Mouse (Mus musculus): ENCODE data around the gene Bmf. TPM values are rescaled to one million over a fixed set of nuclear protein-coding genes. Genes with fewer than 3 reads are reported as not detected.

Gene Bmf
- 8.6 TPM for total RNA-seq (2023)

DNA sequence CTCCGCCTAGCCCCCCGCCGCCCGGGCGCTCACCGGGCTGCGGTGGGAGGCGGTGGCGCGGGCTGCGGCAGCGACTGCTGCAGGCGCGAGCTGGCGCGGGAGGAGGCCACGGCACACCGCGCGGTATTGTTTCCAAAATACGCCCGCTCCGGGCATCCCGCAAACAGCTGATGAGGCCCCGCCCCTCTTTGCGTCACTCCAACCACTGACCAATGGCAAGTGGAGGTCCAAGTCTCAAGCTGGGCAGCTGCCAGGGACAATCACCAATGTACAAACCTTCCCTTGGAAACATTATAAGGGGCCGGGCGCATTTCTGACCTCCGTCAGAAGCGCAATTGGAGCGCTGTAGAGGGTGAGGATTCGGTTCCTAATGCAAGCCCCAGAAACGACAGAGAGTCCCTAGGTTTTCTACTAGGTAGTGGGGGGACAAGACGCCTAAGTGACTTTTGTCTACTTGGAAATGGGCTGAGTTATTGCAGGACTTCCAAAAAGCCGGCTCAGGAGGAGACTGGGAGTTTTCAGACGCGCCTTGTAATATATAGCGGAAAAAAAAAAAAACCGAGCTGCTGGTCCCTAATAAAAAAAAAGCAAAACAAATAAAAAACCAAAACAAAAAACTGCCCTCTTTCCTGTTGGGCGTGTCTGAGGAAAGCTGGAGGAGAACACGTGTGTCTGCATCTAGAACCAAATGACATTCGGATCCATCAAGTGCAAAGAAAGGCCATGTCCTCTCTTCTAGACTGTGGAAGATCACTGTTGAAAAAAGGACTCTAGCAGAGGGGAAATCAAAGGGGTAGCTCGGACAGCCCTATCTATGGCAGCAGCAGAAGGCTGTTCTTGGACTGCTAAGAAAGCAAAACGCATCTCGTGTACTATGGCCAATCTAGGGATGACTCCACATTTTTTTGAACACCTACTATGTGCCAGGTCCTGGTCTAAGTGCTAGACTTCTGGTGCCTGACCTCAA lies at the start of gene Bmf:
Gene Bmf (minus strand): TSS at position 181 of the 967 bp plus-strand sequence.

GRCm38 (mm10) chr2:118597673-118598568 lies 48.4 kb upstream of the Bmf start, which contains the start of gene Bub1b:
Bub1b (plus strand) TSS chr2:118598211.

DNA sequence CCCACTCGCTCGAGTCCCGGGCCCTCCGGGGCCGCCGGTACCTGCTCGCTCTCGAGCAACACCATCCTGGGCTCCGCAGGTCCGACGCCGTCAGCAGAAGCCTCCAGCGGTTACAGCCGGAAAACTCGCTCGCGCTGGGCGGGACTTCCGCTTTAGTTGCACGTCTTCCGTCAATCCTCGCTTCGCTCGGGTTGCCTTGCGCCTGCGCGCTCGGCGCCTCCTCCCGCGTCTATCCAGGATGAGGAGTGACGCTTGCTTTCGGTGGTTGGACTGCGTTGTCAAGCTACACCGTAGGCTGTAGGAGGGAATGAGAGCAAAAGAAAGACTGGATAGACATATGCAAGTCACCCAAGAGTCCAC lies 70.0 kb downstream of the Bmf start, which contains the start of gene Srp14:
Gene Srp14 (minus strand): TSS at position 162 of the 360 bp plus-strand sequence.

Other genes starting within 250 kb of the Bmf start
- not detected for gene Gpr176, start 176.3 kb downstream of the Bmf start, total RNA-seq (2023)
- gene Eif2ak4, start 161.1 kb downstream of the Bmf start, total RNA-seq (2023), result 30.3 TPM
- 86.8 TPM for gene Srp14, start 70.0 kb downstream of the Bmf start, total RNA-seq (2023)
- 2.4 TPM for gene Bub1b, start 48.5 kb upstream of the Bmf start, total RNA-seq (2023)
- gene Pak6, start 113.6 kb upstream of the Bmf start, total RNA-seq (2023), result 0.12 TPM
- 0.88 TPM for gene Ankrd63, start 154.3 kb upstream of the Bmf start, total RNA-seq (2023)
- gene Plcb2, start 178.8 kb upstream of the Bmf start, total RNA-seq (2023), result 96.4 TPM
- 18.5 TPM for gene Inafm2, start 196.1 kb upstream of the Bmf start, total RNA-seq (2023)
- gene Ccdc9b, start 213.0 kb upstream of the Bmf start, total RNA-seq (2023), result not detected
- not detected for gene Phgr1, start 223.1 kb upstream of the Bmf start, total RNA-seq (2023)
- gene Disp2, start 230.0 kb upstream of the Bmf start, total RNA-seq (2023), result not detected

Measured in CD4-positive naive resting alpha-beta T cell, adult 76 days (primary cell).